Mouse (Mus musculus) heart, adult 2 months (tissue): ENCODE data around the gene Irak2. TPM values are rescaled to one million over a fixed set of nuclear protein-coding genes. Genes with fewer than 3 reads are reported as not detected.
"Not testable (repeated sequence)": the region's sequence is repeated elsewhere in the genome, so short reads cannot be mapped to it uniquely, and the experiment has no call there.

ENCODE experiments used
- DNase-seq, 2 experiments: peaks; one replicate each; pipeline ENCODE4 v3.0.0; 2021
- H3K27ac ChIP-seq: fragments of 200-600 bp; 2 replicates; pipeline ENCODE4 v1.8.1; 2022
- H3K27me3 ChIP-seq: fragments of 200-500 bp; 2 replicates; pipeline ENCODE4 v1.6.1; 2012; ENCODE audit warnings: mild to moderate bottlenecking, low read length, inconsistent platforms, mixed read lengths; ENCODE audit not compliant: control insufficient read depth, insufficient read depth
- H3K36me3 ChIP-seq: fragments of 200-500 bp; 2 replicates; pipeline ENCODE4 v1.6.1; 2012; ENCODE audit warnings: low read length, inconsistent platforms; ENCODE audit not compliant: control insufficient read depth, insufficient read depth
- H3K4me1 ChIP-seq: fragments of 200-500 bp; 2 replicates; pipeline ENCODE4 v1.6.1; 2011; ENCODE audit warnings: low read length; ENCODE audit not compliant: control insufficient read depth, insufficient read depth
- H3K4me3 ChIP-seq: fragments of 200-600 bp; 2 replicates; pipeline ENCODE4 v1.8.1; 2022
- H3K79me2 ChIP-seq: fragments of 200-500 bp; replicated peaks from 2 replicates; pipeline ENCODE4 v1.6.1; 2012; ENCODE audit warnings: mild to moderate bottlenecking, inconsistent platforms, low read length, moderate library complexity, mixed read lengths; ENCODE audit not compliant: control insufficient read depth, insufficient read depth
- H3K9ac ChIP-seq: fragments of 200-500 bp; 2 replicates; pipeline ENCODE4 v1.6.1; 2012; ENCODE audit warnings: low read depth, mild to moderate bottlenecking, control low read depth, inconsistent platforms, low read length, mixed read lengths
- CTCF ChIP-seq: fragments of 200-600 bp; IDR thresholded peaks from 2 replicates; pipeline ENCODE4 v1.8.1; 2022; ENCODE audit warnings: antibody characterized with exemption, mild to moderate bottlenecking, moderate library complexity
- EP300 ChIP-seq: fragments of 200-500 bp; IDR thresholded peaks from 2 replicates; pipeline ENCODE4 v1.6.1; 2011; ENCODE audit warnings: low read depth, low read length, control low read depth; ENCODE audit not compliant: insufficient read depth
- POLR2A ChIP-seq: fragments of 200-500 bp; IDR thresholded peaks from 2 replicates; pipeline ENCODE4 v1.6.1; 2011; ENCODE audit warnings: mild to moderate bottlenecking, low read depth, low read length, control low read depth; ENCODE audit not compliant: insufficient read depth
- WGBS: fragments of 180-500 bp; shearing (Covaris S2); methylation state at CpG from one replicate; pipeline ENCODE4 v1.1.7; 2018; 5-methylcytosine and 5-hydroxymethylcytosine counted together
- intact Hi-C: fragments of 180-260 bp; cut with DNase I; formaldehyde crosslinking; loops from one replicate; pipeline ENCODE4 v1.15.1; 2025
- polyA plus RNA-seq: library from polyadenylated mRNA; depleted of rRNA; stranded (reverse); fragments of >200 nt; gene quantifications from 2 replicates; pipeline ENCODE4 v1.2.3, GENCODE M21; 2012
- total RNA-seq, 2 experiments: library from RNA; stranded (reverse); gene quantifications; 2 replicates each; pipeline ENCODE4 v1.2.3; 2021

Gene Irak2
- total and polyA plus RNA-seq, 3 experiments: 10.4 to 13.6 (median 12.9) TPM

- WGBS: 64% methylated on average over 1 of the region's 1 CpGs
- Histone ChIP-seq H3K4me3 (no peak overlapping the region), H3K27ac (no peak overlapping the region), H3K79me2 (peaks cover 5% of the 10 kb centered on the region), H3K27me3 (no peaks in the 10 kb centered on the region), H3K9ac (no peak overlapping the region), H3K36me3 (peaks cover 20% of the 10 kb centered on the region), H3K4me1 (peaks cover 13% of the 10 kb centered on the region)
- intact Hi-C loops: loop anchor here (5.0 kb wide), 3 partner anchors 47 to 213 kb away; partner anchors contain the start of genes Creld1, Emc3, Fancd2 and Sec13
- no peak for DNase-seq
- TF ChIP-seq EP300 (no peak), CTCF (no peak), POLR2A (no peak)
These were observed 56.9 kb downstream of the Irak2 start for GRCm38 (mm10) chr6:113695203-113695602.

GRCm38 (mm10) chr6:113695766-113696355 is 57.6 kb downstream of the Irak2 start:
- peaks cover 5% of the 10 kb centered on the region for H3K79me2 ChIP-seq
- WGBS: 70% methylated on average over 4 of the region's 4 CpGs
- peak overlapping the region; percentile 92 for H3K27ac ChIP-seq
- no peak for TF ChIP-seq EP300
- TF ChIP-seq CTCF: no peak
- no peak for TF ChIP-seq POLR2A
- peak overlapping the region; percentile 45 for H3K4me3 ChIP-seq
- peaks cover 9% of the 10 kb centered on the region for H3K4me1 ChIP-seq
- peaks cover 24% of the 10 kb centered on the region for H3K36me3 ChIP-seq
- intact Hi-C loops: loop anchor here (1.0 to 5.0 kb wide), 4 partner anchors 46 to 214 kb away; partner anchors contain the start of genes Creld1, Emc3, Fancd2 and Irak2
- no peaks in the 10 kb centered on the region for H3K27me3 ChIP-seq
- no peak for DNase-seq
- H3K9ac ChIP-seq: no peak overlapping the region

- WGBS: under 1% methylated on average over 58 of the region's 58 CpGs
- TF ChIP-seq CTCF (peak; percentile 46), EP300 (no peak), POLR2A (peak; percentile 63)
These were observed 58.4 kb downstream of the Irak2 start, which contains the start of gene Tatdn2 for GRCm38 (mm10) chr6:113696582-113697221. TSS of gene Tatdn2 (plus strand) at chr6:113697050.

DNA sequence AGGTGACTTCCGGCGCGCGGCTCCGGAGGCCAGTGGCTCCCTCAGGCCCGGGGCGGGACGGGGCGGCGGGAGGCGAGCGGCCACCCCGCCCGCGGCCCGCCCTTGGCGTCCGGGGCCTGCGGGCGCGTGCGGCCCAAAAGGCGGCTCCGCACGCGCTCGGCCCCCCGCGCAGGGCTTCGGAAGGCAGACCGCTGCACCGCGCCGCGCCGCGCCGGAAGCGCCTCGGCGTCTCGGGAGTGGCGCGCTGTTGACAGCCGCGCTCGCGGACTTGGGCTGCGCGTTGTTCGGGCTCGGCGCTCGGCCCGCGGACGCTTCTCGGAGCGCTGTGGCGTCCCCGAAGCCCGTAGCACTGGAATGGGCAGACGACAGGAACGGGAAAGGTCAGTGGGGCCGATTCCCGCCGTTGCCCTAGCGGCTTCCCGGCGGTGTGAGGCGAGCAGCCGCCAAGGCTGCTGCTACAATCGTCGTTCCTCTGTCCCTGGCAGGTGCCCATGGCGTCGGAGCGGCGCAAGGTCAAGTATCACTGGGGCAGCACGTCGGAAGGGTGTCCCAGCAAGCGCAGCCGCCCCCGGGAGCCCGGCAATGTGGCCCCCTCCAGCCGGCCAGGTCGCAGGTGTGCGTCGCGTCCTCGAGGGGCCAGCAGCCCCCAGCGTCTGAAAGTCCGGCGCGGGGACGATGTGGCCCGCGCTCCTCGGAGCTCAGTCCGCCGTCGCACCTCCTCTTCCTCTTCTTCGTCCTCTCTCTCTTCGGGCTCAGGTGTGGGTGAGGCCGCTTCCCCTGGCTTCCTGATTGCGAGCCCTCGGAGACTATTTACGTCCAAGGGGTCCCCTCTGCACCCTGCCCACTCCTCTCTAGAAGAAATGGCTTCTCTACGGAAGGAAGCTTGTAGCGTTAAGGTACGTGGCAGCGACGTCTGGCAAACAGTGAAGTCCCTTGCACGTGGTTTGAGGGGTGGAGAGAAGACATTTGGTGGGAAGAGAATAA is 59.2 kb downstream of the Irak2 start:
- no peaks in the 10 kb centered on the region for H3K27me3 ChIP-seq
- DNase-seq: no peak
- no peak for TF ChIP-seq EP300
- TF ChIP-seq CTCF: no peak
- no peak for TF ChIP-seq POLR2A
- peak overlapping the region; percentile 96 for H3K9ac ChIP-seq
- peak overlapping the region; percentile 90 for H3K4me3 ChIP-seq
- peaks cover 24% of the 10 kb centered on the region for H3K36me3 ChIP-seq
- peak overlapping the region; percentile 90 for H3K27ac ChIP-seq
- peaks cover 5% of the 10 kb centered on the region for H3K79me2 ChIP-seq
- intact Hi-C loops: loop anchor here (5.0 kb wide), 3 partner anchors 45 to 215 kb away; partner anchors contain the start of genes Creld1, Emc3, Fancd2 and Sec13
- peaks cover 6% of the 10 kb centered on the region for H3K4me1 ChIP-seq
- WGBS: under 1% methylated on average over 109 of the region's 113 CpGs

More at GRCm38 (mm10) chr6:113696582-113697221, 58.4 kb downstream of the Irak2 start, which contains the start of gene Tatdn2:
- intact Hi-C loops: loop anchor here (1.0 to 5.0 kb wide), 4 partner anchors 46 to 214 kb away; partner anchors contain the start of genes Creld1, Emc3, Fancd2 and Irak2
- peak within 1 kb of the TSS; percentile 92 for H3K27ac ChIP-seq
- peak within 1 kb of the TSS; percentile 90 for H3K4me3 ChIP-seq
- peak within 1 kb of the TSS; percentile 96 for H3K9ac ChIP-seq
- peaks cover 5% of the 10 kb centered on the region for H3K79me2 ChIP-seq
- H3K27me3 ChIP-seq: no peaks in the 10 kb centered on the region
- peak; percentile 95 to 99 for DNase-seq
- H3K36me3 ChIP-seq: peaks cover 24% of the 10 kb centered on the region
- H3K4me1 ChIP-seq: peaks cover 6% of the 10 kb centered on the region

DNA sequence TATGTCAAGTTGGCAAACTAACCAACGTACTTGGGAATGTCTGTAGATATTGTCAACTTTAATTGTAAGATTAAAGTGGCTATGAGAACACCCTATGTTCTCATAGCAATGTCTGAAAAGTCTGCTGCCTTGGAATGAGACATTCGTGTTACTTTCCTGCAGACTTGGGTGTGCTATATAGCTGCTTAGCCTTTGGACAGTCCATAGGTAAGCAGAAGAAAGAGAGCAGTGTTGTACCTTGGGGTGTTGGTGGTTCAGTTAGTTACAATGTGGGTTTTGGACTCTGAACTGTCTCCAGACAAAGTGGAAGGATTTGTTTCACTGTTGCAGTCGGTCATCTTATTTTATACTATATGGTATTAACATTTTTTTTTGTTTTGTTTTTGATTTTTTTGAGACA is 74.5 kb downstream of the Irak2 start:
- no peaks in the 10 kb centered on the region; the same call in 1 of the 2 replicates for H3K36me3 ChIP-seq
- TF ChIP-seq EP300 (no peak), POLR2A (no peak), CTCF (no peak)
- DNase-seq: no peak
- H3K79me2 ChIP-seq: no peaks in the 10 kb centered on the region
- H3K9ac ChIP-seq: no peak overlapping the region
- no peak overlapping the region for H3K27ac ChIP-seq
- 95% methylated on average over 3 of the region's 3 CpGs for WGBS
- intact Hi-C loops: no loop called here
- H3K4me3 ChIP-seq: no peak overlapping the region
- no peaks in the 10 kb centered on the region for H3K27me3 ChIP-seq
- no peaks in the 10 kb centered on the region for H3K4me1 ChIP-seq

DNA sequence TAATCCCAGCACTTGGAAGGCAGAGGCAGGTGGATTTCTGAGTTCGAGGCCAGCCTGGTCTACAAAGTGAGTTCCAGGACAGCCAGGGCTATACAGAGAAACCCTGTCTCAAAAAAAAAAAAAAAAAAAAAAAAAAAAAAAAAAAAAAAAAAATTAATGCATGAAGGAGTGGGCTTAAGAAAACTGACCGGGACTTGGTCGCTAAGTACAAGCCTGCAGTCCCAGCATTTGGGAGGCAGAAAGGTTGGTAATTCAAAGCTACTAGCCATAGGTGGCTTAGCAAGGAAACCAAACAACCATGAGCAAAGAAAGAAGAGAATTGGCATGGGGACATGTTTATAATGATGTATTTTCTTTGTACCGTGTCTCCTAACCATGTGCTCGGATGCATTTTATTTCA is 75.1 kb downstream of the Irak2 start:
- intact Hi-C loops: not testable (repeated sequence)

More for the DNA sequence above, 75.1 kb downstream of the Irak2 start:
- H3K4me1 ChIP-seq, H3K36me3 ChIP-seq, H3K27ac ChIP-seq, DNase-seq, H3K4me3 ChIP-seq, H3K9ac ChIP-seq, H3K27me3 ChIP-seq, H3K79me2 ChIP-seq: not testable (repeated sequence)
- WGBS: 89% methylated on average over 5 of the region's 5 CpGs
